ENCODE assay signal across 10 mouse cellular contexts in the genomic region with DNA sequence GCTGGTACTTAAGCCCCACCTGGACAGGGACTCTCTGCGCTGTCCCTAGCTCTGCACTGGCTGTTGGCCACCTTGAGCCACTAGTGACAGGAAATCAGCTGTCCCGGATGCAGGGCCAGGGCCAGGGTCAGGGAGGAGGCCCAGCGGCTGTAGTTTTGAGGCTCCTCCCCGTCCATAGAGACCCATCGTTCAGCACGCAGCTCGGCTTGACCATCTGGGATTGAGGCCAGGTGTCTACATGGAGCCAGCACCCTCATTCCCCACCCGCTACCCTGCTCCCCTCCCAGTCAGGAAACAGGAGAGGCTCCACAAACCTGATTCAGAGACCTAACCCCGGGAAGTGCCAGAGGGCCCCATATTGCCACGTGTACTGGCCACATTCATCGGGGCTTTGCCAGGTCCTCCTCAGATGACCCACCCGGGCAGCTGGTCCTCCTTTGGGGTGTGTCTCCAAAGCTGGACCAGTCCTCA. TPM values are rescaled to one million over a fixed set of nuclear protein-coding genes. Genes with fewer than 3 reads are reported as not detected.
DNase-seq lines count a peak whose midpoint lies in the region; ATAC-seq lines count a peak whose summit lies in the region.
"Had no signal": no experiment of that assay in that cellular context is flagged by ENCODE, and none has a peak within 500 bp of the region (broad histone marks: within the 10 kb centered on the region; RNA-seq: fewer than 3 reads in every experiment).

No protein-coding gene starts in this region.

- no peak overlapping the region; the same call in 1 of the 2 replicates for H3K27ac ChIP-seq in kidney, embryonic 15.5 days
- H3K27ac ChIP-seq in forebrain, embryonic 12.5 days = no peak overlapping the region

- no peaks in the 10 kb centered on the region for H3K27me3 ChIP-seq in kidney, embryonic 15.5 days
- no peaks in the 10 kb centered on the region for H3K27me3 ChIP-seq in forebrain, embryonic 12.5 days

- 31% methylated on average over 12 of the region's 12 CpGs for WGBS in kidney, embryonic 15.5 days
- WGBS in forebrain, embryonic 12.5 days = 83% methylated on average over 12 of the region's 12 CpGs

- ATAC-seq in kidney, embryonic 15.5 days (replicated peaks; ENCODE audit: low FRiP score) = no peak
- ATAC-seq in erythroblast, adult 5-6 weeks (replicated peaks; ENCODE audit: low FRiP score, poor library complexity, severe bottlenecking) = no peak
- ATAC-seq in forebrain, embryonic 12.5 days (ENCODE audit: low FRiP score) = no peak

- peaks cover 58% of the 10 kb centered on the region for H3K4me1 ChIP-seq in kidney, embryonic 15.5 days
- H3K4me1 ChIP-seq in forebrain, embryonic 12.5 days = peaks cover 30% of the 10 kb centered on the region

- H3K4me2 ChIP-seq in kidney, embryonic 15.5 days = no peak overlapping the region
- no peak overlapping the region for H3K4me2 ChIP-seq in forebrain, embryonic 12.5 days

- H3K4me3 ChIP-seq in kidney, embryonic 15.5 days (replicated peaks) = no peak overlapping the region
- H3K4me3 ChIP-seq in forebrain, embryonic 12.5 days (replicated peaks) = no peak overlapping the region

- intact Hi-C loops in gastrocnemius, postnatal 36 days (cut with DNase I) = no loop called here

- H3K9me3 ChIP-seq in kidney, embryonic 15.5 days (replicated peaks) = no peaks in the 10 kb centered on the region
- H3K9me3 ChIP-seq in forebrain, embryonic 12.5 days = no peaks in the 10 kb centered on the region

- H3K36me3 ChIP-seq in kidney, embryonic 15.5 days = no peaks in the 10 kb centered on the region
- H3K36me3 ChIP-seq in forebrain, embryonic 12.5 days (replicated peaks) = no peaks in the 10 kb centered on the region

- peak; percentile 70 for DNase-seq in kidney, adult 11 months
- peak; percentile 85 to 86 for DNase-seq in gastrocnemius, postnatal 36 days
- DNase-seq in kidney, postnatal 10 days = peak; percentile 80
- DNase-seq in lung, postnatal 4 days = peak; percentile 65 to 81
- DNase-seq in left cerebral cortex, adult 18-20 months (ENCODE audit: low spot score in 2 of 2) = no peak
- DNase-seq: layer of hippocampus, adult 9-11 months; thymus, postnatal 14 days had no signal

- H3K9ac ChIP-seq in kidney, embryonic 15.5 days = no peak overlapping the region; the same call in 1 of the 2 replicates
- H3K9ac ChIP-seq in forebrain, embryonic 12.5 days = no peak overlapping the region

RNA-seq across cellular contexts. Expression of a gene that starts 54.5 kb away (rescaled TPM):
- 5.1 and 5.3 TPM in 2 replicates for polyA plus RNA-seq in kidney, embryonic 15.5 days (2015; fragmentation: Nextera tagmentation; extraction: Ambion mirVana)
- 1 to 10 TPM; 1.5 to 1.8 TPM for total RNA-seq in gastrocnemius, postnatal 36 days (2021)
- total RNA-seq in erythroblast, adult 5-6 weeks (2015; ENCODE audit: low replicate concordance) = 2.9 TPM in 1 of 2 replicates, not detected in the other
- 0.28 TPM in 1 of 2 replicates, not detected in the other for total RNA-seq in erythroblast, adult 5-6 weeks (2017; ENCODE audit: low replicate concordance)
- polyA plus RNA-seq in forebrain, embryonic 12.5 days (2016; fragmentation: Nextera tagmentation; extraction: Ambion mirVana) = 6.9 and 7.0 TPM in 2 replicates
- 10 to 100 TPM in 1 of 2 experiments, 1 to 10 TPM in 1; 9.0 to 10.4 TPM for total RNA-seq in left cerebral cortex, adult 18-20 months (2021)

RNA-seq across cellular contexts. Expression of a gene that starts 54.6 kb away (rescaled TPM):
- 152 and 165 TPM in 2 replicates for polyA plus RNA-seq in kidney, embryonic 15.5 days (2015; fragmentation: Nextera tagmentation; extraction: Ambion mirVana)
- total RNA-seq in gastrocnemius, postnatal 36 days (2021) = 10 to 100 TPM; 46.1 to 50.3 TPM
- total RNA-seq in erythroblast, adult 5-6 weeks (2015; ENCODE audit: low replicate concordance) = 27.1 and 49.3 TPM in 2 replicates
- 34.8 and 36.0 TPM in 2 replicates for total RNA-seq in erythroblast, adult 5-6 weeks (2017; ENCODE audit: low replicate concordance)
- 128 and 129 TPM in 2 replicates for polyA plus RNA-seq in forebrain, embryonic 12.5 days (2016; fragmentation: Nextera tagmentation; extraction: Ambion mirVana)
- total RNA-seq in left cerebral cortex, adult 18-20 months (2021) = 10 to 100 TPM; 64.6 to 64.7 TPM

Comparison
In these comparisons a context has a peak if more than half of its experiments do, and no peak if none do; other contexts are left out.
1. DNase-seq: peak in kidney, adult 11 months (single experiment), gastrocnemius, postnatal 36 days (2 of 2), kidney, postnatal 10 days (single experiment) and lung, postnatal 4 days (2 of 2); none in left cerebral cortex, adult 18-20 months (0 of 2).